Mouse (Mus musculus) left cerebral cortex, postnatal 4 days (tissue): ENCODE data around the gene H2afv. TPM values are rescaled to one million over a fixed set of nuclear protein-coding genes. Genes with fewer than 3 reads are reported as not detected.

Experiments used
- DNase-seq: peaks from one replicate; pipeline ENCODE4 v3.0.0-alpha.2; 2022
- intact Hi-C: fragments of 180-260 bp; cut with DNase I; formaldehyde crosslinking; loops from one replicate; pipeline ENCODE4 v1.15.1; 2025
- total RNA-seq, 2 experiments: library from RNA; stranded (reverse); gene quantifications; 2 replicates each; pipeline ENCODE4 v1.2.3; 2021

H2afv gene
- 10 to 100 TPM; 35.4 to 44.5 TPM for total RNA-seq

DNA sequence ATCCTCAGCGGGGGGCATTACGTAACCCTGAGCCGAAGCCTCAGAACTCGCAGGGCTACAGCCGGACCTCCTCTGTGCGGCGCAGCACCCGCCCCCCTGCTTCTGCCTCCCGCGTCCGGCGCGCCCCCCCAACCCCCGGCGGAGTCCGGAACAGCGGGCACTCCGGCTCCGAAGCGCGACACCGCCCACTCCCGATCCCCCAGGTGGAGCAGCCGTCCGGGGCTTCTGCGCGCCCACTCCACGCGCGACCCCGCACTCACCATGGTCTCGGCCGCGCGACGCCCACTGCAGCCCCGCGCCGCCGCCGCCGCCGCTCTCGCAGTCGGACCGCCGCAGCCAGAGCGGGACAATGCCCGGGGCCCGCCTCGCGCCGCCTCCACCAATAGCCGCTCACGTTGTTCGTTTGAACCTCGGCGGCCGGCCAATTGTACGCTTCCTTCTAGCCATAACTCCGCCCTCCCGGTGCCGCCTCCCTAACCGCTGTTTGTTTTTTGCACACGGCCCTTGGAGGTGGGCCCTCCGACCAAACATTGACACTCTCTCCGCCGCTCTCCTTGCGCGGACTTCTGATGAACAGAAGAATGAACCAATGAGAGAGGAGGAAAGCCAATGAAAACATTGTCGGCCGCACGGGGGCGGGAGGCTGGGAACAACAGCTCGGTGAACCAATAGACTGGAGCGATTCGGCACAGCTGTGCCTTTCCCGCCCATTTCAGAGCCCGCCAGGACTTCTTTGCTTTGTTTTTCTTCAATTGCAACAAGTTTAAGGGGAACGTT lies at the start of gene H2afv:
Gene H2afv, minus strand, starts transcription at position 367 of the 777 bp plus-strand sequence.
- DNase-seq = peak; percentile 100
- intact Hi-C loops = loop anchor here (5.0 kb wide), 1 partner anchor 457 kb away; no protein-coding TSS in a partner anchor

DNA sequence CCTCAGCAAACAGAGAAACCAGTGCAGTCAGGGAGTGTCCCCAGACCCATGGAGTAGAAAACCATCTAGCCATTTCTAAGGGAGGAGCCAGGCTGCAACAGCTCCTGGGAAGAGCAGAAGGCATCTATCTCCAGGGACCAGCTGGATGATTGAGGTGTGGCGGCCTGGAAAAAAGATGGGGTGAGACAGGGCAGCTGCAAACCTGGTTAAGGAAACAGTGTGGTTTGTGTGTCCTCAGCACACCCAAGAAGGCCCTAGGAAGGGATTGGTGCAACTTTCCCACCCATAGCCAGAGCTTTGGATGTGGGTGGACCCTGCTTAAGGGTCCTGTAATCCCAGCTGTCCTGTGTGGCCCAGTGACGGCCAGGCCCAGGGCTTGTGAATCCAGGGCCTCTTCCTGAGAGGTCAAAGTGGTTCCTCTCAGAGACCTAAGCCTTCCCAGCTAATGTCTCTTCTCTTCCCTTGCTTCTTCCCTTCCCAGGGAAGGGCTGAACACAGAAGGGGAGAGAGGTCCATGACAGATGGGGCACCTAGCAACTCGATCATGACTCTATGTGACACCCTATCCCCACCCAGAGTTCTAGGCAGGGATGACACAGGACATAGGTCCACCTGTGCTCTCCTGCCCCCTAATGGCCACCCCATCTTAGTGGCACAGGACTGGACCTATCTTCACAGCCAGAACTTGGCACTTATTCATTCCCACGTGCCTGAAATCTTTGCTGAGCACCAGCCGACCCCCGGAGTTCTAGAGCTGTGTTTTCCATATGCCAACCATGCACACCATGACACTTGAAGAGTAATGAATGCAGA lies 45.7 kb upstream of the H2afv start:
- peak; percentile 82 for DNase-seq

DNA sequence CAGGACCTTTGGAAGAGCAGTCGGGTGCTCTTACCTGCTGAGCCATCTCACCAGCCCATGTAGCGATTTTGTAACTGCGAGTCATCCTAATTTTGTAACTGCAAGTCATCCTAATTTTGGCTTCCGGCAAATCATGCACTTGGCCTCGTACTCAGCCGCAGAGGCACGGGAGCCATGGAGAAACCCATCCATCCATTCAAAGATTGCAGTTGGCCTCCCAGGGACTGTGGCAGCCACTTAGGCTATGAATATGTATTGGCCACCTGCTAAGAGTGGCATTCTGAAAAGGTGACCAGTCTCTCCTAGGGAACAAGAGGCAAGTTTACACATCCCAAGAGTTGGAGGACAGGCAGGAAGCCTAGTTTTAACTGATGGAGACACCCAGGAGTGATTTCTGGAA lies 45.0 kb upstream of the H2afv start:
- DNase-seq = peak; percentile 55
- intact Hi-C loops = no loop called here

More for the DNA sequence above, 45.7 kb upstream of the H2afv start:
- intact Hi-C loops = no loop called here

DNA sequence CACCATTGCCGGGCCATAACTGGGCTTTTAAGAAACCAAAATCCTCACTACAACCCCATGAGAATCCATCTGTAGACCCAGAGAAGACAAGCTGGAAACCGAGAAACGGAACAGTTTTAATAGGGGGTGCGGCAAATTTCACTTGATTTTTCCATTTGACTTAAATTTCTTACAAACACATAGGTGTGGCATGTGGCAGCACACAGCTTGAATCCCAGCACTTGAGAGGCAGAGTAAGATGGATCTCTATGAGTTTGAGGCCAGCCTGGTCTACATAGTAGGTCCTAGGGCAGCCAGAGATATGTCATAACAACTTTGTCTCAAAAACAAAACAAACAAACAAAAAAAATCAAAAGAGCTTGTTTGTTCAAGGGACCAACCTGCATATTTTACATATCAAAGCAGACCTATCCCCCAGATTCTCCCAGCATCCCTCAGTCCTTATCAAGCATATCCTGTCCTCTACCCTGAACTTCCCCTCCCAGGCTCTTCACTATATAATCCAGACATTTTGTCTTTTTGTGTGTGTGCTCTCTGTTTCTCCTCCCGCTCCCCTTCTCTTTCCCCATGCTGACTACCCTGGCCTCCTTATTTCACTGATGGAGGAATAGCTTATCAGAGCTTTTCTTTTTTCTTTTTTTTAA lies 43.9 kb upstream of the H2afv start:
- intact Hi-C loops = no loop called here
- DNase-seq = no peak

DNA sequence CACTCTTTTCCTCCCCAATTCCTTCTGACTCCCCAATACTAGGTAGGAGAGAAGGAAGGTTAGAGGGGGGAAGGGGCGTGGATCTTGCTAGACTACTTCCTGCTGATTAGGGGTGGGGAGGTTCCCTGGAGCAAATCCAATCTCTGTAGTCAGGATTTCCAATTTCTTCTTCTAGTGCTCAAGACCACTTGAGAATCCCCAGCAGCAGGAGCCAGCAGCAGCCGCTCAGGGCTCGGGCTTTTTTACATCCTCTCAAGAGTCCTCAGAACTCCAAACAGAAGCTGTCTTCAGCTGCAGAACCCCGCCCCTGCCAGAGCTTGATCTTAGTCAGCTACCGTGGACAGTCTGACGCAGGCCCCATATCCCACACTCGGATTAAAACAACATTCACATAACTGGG lies 43.3 kb upstream of the H2afv start:
- DNase-seq = no peak
- intact Hi-C loops = no loop called here

DNA sequence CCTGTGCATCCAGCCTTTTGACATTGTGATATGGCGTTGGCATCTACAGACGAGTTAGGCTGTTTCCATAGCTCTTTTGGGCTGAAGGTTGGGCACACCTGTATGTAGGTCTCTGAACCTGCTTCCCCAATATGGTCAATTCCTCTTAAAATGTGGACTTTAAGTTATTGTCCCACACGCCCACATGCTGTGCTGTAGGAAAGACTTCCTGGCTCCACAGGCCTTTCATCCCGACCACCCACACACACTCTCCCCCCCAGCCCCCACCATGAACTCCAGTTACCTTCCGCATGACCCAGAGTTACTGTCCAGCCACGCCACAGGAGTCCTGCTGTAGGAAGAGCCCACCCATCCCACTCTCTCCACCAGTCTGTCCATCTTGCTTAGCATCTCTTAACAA lies 42.7 kb upstream of the H2afv start:
- intact Hi-C loops = no loop called here
- DNase-seq = no peak

DNA sequence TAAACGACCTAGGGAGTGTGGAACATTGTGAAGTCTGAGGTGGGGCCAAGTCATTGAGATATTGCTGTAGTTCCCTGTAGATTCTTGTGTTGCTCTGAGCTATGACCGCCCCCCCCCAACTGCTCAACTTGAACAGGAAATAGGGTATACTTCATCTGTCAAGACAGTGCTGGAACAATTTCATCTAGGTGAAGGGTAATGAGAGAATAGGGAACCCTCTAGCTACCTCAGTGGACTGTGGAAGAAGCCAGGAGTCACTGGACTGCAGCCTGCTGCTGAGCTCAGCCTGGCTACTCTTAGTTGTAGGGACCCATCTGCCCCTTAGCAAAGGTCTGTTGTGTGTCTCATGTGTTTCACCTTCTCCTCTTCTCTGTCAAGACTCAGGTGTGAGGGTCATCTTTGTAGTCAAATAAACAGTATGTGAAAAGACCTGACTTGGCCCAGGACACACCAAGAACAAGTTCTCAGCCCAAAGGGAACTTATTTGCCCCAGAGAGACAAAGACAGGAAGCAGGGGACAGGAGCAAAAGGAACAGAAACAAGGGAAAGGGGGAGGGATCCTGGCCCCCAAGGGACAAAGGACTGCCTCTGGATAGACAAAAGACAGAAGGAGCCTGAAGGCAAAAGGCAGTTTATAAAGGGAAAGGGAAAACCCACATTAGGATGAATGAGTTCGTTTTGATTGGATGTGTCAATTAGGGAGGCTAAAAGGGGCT lies 40.2 kb upstream of the H2afv start:
- intact Hi-C loops = no loop called here
- no peak for DNase-seq

DNA sequence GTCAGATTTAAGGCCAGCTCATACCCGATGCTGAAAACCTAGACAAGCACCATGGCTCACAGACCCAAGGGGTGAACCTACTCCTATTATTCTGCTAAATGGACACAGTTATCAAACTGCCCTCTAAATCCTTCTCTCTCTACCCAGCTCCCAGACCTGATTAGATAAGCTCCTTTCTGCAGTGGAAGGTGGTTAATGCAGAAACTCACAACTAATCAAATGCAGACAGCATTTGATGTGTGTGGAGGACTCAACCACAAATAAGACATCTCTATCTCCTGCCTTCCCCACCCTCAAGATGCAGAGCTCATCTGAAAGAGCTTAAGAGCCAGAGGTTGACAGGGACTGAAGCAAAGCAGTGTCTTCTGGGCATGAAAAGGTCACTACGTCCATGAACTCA lies 38.9 kb upstream of the H2afv start:
- intact Hi-C loops = no loop called here

DNA sequence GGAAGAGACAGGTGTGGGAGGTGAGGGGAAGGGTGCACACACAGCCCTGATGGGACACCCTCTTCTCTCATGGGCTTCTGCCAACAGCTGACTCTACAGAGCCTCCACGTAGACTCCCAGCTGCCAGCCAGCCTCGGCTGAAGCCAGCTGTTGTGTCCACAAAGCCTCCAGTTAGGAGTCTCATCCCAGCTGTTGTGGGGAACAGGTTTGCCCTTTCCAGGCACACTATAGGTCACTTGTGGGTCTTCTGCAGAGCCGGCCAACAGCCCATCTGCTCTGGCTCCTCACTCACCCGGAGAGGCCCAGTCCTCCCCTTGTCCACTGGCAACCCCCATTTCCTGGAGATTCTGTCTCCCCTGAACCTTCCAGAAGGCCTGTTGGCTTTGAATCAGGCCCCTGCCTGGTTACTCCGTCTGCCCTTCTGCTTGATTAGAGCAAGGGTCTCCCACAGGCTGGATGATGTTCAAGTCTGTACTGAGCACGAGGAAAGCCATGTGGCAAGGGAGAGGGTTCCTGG lies 37.5 kb upstream of the H2afv start:
- DNase-seq = peak; percentile 91

More for the DNA sequence above, 38.9 kb upstream of the H2afv start:
- no peak for DNase-seq

DNA sequence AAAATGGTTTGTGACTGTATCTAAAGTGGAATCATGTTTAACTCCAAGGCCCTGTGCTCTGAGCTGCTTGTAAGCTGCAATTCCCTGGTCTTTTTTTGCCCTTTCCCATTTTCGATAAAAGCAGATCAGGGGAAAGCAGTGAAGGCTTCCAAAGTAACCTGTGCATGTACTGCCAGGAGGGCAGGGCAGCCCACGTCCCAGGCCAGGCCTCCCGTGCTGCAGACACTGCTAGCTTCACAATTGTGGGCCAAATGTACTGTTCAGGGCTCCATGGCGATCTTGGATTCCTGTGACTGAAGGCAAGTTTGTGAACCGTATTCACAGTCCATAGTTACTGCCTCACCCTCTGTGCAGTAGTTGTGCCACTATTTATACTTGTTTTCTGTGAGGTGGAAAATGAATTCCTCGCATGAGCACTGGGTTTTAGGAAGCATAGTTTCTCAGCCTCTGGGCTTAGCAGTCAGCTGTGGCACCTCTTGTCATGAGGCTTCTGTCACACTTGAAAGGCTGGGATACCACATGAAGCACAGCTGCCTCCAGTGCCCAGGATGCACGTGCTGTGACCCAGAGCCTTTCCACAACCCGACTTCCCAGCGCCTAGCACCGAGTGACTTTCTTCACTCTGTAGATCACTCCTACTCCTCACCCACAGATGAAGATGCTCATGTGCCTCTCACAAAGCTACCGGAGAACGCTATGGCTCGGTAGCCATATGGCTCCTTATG lies 36.6 kb upstream of the H2afv start:
- intact Hi-C loops = no loop called here
- DNase-seq = no peak

More for the DNA sequence above, 37.5 kb upstream of the H2afv start:
- intact Hi-C loops = no loop called here

DNA sequence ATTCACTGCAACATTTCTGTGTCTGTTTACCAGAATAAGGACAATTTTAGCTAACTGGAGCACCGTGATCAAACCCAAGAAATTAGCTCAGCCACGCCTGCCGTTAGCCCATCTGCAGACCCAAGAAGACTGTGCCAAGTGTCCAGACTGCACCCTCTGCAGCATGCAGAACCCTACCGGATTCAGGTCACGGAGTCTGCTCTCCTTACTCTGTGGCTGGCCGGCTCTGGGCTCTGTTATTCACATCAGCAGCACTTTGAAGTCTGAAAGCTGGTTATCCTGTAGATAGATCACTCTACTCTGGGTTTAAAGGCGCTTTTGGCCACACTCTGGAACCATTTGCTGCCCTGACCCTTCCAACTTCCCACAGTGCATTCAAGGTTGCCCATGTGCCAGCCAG lies 35.9 kb upstream of the H2afv start:
- DNase-seq = peak; percentile 73
- intact Hi-C loops = no loop called here

DNA sequence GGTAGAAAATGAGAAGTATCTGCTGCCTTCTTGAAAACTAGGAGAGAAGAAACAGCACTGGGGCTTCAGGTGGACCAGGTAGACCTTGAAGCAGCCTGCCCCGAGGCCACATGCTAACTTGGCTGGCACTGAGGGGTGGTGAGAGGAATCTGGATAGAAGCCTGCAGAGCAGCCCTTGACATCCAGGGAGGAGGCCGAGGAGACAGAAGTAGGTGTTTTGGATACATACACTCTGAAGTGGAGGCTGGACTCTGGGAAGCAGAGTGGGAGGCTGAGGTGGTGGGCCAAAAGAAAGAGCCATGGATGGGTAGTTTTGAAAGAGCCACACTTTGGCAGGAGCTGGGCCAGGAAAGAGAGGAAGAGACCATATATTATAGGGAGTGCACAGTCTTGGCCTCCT lies 35.0 kb upstream of the H2afv start:
- intact Hi-C loops = no loop called here
- DNase-seq = no peak

DNA sequence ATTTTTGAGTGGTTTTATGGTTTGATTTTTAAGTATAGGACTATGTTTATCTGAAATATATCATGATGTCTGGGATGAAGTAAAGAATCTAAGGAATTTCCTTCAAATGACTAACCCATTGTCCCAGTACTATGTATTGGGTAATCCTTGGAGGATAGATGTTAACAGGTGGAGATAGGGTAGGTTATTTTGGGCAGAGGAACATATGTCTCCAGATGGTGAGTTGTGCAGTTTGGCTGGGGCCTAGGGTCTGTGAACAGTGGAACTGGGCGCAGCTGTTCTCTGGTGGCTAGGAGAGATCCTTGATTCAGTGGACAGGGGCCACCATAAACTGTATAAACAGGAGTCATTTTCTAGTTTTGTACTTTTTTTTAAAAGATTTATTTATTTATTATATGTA lies 33.1 kb upstream of the H2afv start:
- DNase-seq = no peak
- intact Hi-C loops = no loop called here

DNA sequence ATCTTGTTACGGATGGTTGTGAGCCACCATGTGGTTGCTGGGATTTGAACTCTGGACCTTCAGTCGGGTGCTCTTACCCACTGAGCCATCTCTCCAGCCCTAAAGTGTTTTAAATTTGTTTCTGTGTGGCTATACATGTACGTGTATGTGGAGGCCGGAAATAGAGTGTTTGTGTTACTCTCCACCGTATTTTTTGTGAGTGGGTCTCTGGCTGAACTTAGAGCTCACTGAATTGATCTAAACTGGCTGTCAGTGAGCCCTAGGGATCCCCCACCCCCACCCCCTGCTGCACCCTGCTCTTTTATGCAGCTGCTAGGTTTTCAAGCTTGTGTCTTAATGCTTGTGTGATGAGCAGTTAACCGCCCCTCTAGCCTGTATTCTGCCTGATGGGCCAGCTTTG lies 32.6 kb upstream of the H2afv start:
- DNase-seq = no peak
- intact Hi-C loops = no loop called here

DNA sequence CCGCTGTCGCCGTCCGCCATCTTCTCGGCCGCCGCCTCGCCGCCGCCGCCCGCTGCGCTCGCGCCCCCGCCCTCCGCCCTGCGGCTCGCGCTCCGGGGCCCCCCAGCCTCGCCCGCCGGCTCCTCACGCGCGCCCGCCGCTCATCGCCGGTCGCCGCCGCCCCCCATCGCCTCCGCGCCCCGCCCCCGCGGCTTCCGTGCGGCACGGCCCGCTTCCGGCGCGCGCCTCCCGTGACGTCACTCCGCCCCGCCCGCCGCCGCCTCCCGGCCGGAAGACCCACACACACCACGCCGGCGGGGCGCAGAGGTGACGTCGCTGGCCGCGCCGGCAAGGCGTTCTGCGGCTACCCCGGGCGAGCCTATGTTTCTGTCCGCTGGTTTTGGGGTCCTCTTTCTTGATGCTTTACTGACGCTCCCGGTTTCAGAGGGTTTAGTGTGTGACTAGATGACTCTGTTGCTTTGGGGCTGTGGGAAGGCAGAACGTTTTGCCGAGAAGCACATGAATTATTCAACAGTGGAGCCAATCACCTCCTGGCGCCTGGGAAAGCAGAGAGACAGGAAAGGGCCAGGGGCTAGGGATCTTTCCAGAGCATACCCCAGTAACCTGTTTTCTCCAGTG lies 31.7 kb upstream of the H2afv start, which contains the start of gene Purb:
Gene Purb, minus strand, starts transcription at position 51 of the 618 bp plus-strand sequence.
- DNase-seq = peak; percentile 93
- intact Hi-C loops = no loop called here

DNA sequence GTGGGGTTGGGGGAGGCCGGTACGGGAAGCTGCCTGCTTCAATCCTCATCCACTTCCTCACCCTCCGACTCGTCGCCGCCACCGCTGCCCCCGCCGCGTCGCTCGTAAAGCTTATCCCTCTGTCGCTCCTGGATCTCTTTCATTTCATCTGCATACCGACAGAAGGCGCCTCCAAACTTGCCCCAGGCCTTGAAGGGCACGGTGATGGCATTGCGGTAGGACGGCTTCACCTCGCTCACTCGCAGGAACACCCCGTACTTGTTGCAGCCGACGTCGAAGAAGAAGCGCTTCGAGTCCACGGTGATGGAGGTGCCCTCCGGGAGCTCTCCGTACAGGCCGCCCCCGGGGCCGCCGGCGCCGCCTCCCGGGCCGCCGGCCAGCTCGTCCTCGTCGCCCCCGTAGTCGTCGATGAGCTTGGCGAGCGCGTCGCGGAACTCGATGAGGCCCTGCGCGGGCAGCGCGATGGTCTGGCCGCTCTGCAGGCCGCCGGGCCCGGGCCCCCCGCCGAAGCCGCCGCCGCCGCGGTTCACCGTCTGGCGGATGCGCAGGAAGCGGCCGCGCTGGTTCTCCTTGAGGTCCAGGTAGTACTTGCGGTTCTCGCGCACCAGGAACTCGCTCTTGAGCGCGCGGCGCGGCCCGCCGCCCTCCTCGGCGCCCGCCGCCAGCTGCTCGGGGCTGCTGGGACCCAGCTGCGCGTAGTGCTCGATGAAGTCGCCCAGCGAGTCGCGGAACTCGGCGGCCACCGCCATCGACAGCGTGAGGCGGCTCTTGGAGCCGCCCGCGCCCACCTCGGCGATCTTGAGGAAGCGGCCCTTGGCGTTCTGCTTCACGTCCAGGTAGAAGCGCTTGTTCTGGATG lies 30.9 kb upstream of the H2afv start:
- intact Hi-C loops = no loop called here
- DNase-seq = peak; percentile 48

DNA sequence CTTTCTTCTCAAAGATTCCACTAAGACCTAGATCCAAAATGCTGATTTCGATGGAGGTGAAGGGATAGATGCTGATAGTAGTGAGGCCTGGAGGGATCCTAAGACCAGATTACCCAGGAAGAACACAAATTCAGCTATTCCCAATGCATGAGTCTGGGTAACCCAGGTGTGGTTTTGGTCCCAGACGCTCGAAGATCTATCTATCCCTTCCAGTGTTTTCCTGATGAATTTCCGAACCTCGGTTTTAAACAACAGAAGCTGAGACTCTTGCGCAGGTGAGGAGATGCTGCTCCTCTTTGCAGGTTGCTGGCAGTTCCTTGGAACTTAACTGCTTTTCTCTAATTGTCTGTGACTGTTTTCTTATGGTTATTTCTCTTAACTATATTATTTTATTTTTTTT lies 30.1 kb upstream of the H2afv start:
- intact Hi-C loops = no loop called here

DNA sequence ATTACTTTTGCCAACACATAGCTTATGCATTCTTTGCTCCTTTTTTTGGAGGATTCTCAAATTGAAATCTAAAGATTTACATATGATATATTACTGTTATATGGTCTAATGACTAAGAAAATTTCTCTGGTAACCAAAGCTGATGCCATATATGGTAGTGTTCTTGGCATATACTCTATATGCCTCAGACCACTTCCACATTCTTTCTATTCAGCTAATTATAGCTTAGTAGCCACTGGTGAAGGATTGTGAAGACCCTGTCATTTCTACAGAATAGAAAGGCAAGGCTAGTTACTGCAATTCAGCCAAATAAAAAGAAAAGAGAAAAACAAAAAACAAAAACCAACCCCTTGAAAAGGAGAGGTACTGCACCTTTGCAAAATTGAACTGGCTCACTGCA lies 27.8 kb upstream of the H2afv start:
- intact Hi-C loops = no loop called here

More for the DNA sequence above, 30.1 kb upstream of the H2afv start:
- no peak for DNase-seq

More for the DNA sequence above, 27.8 kb upstream of the H2afv start:
- no peak for DNase-seq
